Mouse (Mus musculus): ENCODE measurements around the gene Zfp992.
"Not testable (repeated sequence)": the region's sequence is repeated elsewhere in the genome, so short reads cannot be mapped to it uniquely, and the experiment has no call there.

Gene Zfp992

GRCm38 (mm10) chr4:146476260-146476659, 27.4 kb downstream of the Zfp992 start:
- not testable (repeated sequence) for DNase-seq

GRCm38 (mm10) chr4:146476959-146477358, 28.1 kb downstream of the Zfp992 start:
- not testable (repeated sequence) for DNase-seq

GRCm38 (mm10) chr4:146480376-146481096, 31.7 kb downstream of the Zfp992 start:
- not testable (repeated sequence) for DNase-seq

- not testable (repeated sequence) for DNase-seq
Observed at GRCm38 (mm10) chr4:146482546-146482945, 33.7 kb downstream of the Zfp992 start.

- not testable (repeated sequence) for DNase-seq
Observed at GRCm38 (mm10) chr4:146483571-146484280, 34.9 kb downstream of the Zfp992 start.

GRCm38 (mm10) chr4:146484676-146485075, 35.9 kb downstream of the Zfp992 start:
- DNase-seq = not testable (repeated sequence)

- DNase-seq = not testable (repeated sequence)
Observed at GRCm38 (mm10) chr4:146485183-146485939, 36.5 kb downstream of the Zfp992 start.

- DNase-seq = not testable (repeated sequence)
Observed at GRCm38 (mm10) chr4:146486753-146487152, 37.9 kb downstream of the Zfp992 start.

- not testable (repeated sequence) for DNase-seq
Observed at GRCm38 (mm10) chr4:146489196-146489595, 40.4 kb downstream of the Zfp992 start.

- not testable (repeated sequence) for DNase-seq
Observed at GRCm38 (mm10) chr4:146491993-146492392, 43.2 kb downstream of the Zfp992 start.

- DNase-seq = no peak
Observed at GRCm38 (mm10) chr4:146492439-146492838, 43.6 kb downstream of the Zfp992 start.

- no peak for DNase-seq
Observed at GRCm38 (mm10) chr4:146492851-146493250, 44.0 kb downstream of the Zfp992 start.

GRCm38 (mm10) chr4:146493319-146493907, 44.6 kb downstream of the Zfp992 start:
- DNase-seq = not testable (repeated sequence)

GRCm38 (mm10) chr4:146494980-146495379, 46.2 kb downstream of the Zfp992 start:
- DNase-seq = no peak

- not testable (repeated sequence) for DNase-seq
Observed at GRCm38 (mm10) chr4:146497695-146498275, 49.0 kb downstream of the Zfp992 start.

- not testable (repeated sequence) for DNase-seq
Observed at GRCm38 (mm10) chr4:146501727-146502126, 52.9 kb downstream of the Zfp992 start, which contains the start of gene Zfp981. Gene Zfp981 (plus strand): TSS chr4:146502027.

GRCm38 (mm10) chr4:146509029-146509428, 60.2 kb downstream of the Zfp992 start:
- DNase-seq = not testable (repeated sequence)

- DNase-seq = not testable (repeated sequence)
Observed at GRCm38 (mm10) chr4:146511871-146512270, 63.0 kb downstream of the Zfp992 start.

GRCm38 (mm10) chr4:146516474-146516873, 67.7 kb downstream of the Zfp992 start:
- no peak for DNase-seq

- DNase-seq = not testable (repeated sequence)
Observed at GRCm38 (mm10) chr4:146517150-146517549, 68.3 kb downstream of the Zfp992 start.

All from thymus, postnatal 14 days (tissue).